Mouse (Mus musculus) liver, postnatal 0 days (tissue): ENCODE measurements around the gene Olfr588-ps1. TPM values are rescaled to one million over a fixed set of nuclear protein-coding genes. Genes with fewer than 3 reads are reported as not detected.

Experiments
- polyA plus RNA-seq: library from polyadenylated mRNA; unstranded; fragments of >200 nt; fragmentation: Nextera tagmentation; extraction: Ambion mirVana; gene quantifications from 2 replicates; pipeline ENCODE4 v1.2.1, GENCODE M21; 2015

Gene Olfr588-ps1
- polyA plus RNA-seq, 1 experiment from 2014 or later = not detected

Other genes with a start within 250 kb of the Olfr588-ps1 start
- not detected in 2 replicates for gene Olfr569, start 250.0 kb upstream of the Olfr588-ps1 start, polyA plus RNA-seq
- not detected in 2 replicates for gene Olfr570, start 246.3 kb upstream of the Olfr588-ps1 start, polyA plus RNA-seq
- not detected in 2 replicates for gene Olfr571, start 223.3 kb upstream of the Olfr588-ps1 start, polyA plus RNA-seq
- not detected in 2 replicates for gene Olfr572, start 216.5 kb upstream of the Olfr588-ps1 start, polyA plus RNA-seq
- gene Olfr573-ps1, start 198.3 kb upstream of the Olfr588-ps1 start, polyA plus RNA-seq = not detected in 2 replicates
- gene Olfr574, start 192.4 kb upstream of the Olfr588-ps1 start, polyA plus RNA-seq = not detected in 2 replicates
- not detected in 2 replicates for gene Olfr575, start 182.1 kb upstream of the Olfr588-ps1 start, polyA plus RNA-seq
- gene Olfr576, start 178.2 kb upstream of the Olfr588-ps1 start, polyA plus RNA-seq = not detected in 2 replicates
- not detected in 2 replicates for gene Olfr577, start 164.9 kb upstream of the Olfr588-ps1 start, polyA plus RNA-seq
- not detected in 2 replicates for gene Olfr578, start 151.6 kb upstream of the Olfr588-ps1 start, polyA plus RNA-seq
- gene Olfr582, start 102.9 kb upstream of the Olfr588-ps1 start, polyA plus RNA-seq = not detected in 2 replicates
- gene Olfr583, start 89.6 kb upstream of the Olfr588-ps1 start, polyA plus RNA-seq = not detected in 2 replicates
- gene Olfr584, start 59.0 kb upstream of the Olfr588-ps1 start, polyA plus RNA-seq = not detected in 2 replicates
- gene Olfr585, start 43.2 kb upstream of the Olfr588-ps1 start, polyA plus RNA-seq = not detected in 2 replicates
- gene Olfr586, start 15.2 kb upstream of the Olfr588-ps1 start, polyA plus RNA-seq = not detected in 2 replicates
- not detected in 2 replicates for gene Olfr589, start 15.5 kb downstream of the Olfr588-ps1 start, polyA plus RNA-seq
- not detected in 2 replicates for gene Olfr591, start 37.5 kb downstream of the Olfr588-ps1 start, polyA plus RNA-seq
- not detected in 2 replicates for gene Olfr592, start 43.9 kb downstream of the Olfr588-ps1 start, polyA plus RNA-seq
- gene Olfr593, start 71.0 kb downstream of the Olfr588-ps1 start, polyA plus RNA-seq = not detected in 2 replicates
- not detected in 2 replicates for gene Olfr594, start 76.1 kb downstream of the Olfr588-ps1 start, polyA plus RNA-seq
- not detected in 2 replicates for gene Usp17ld, start 111.6 kb downstream of the Olfr588-ps1 start, polyA plus RNA-seq
- gene Olfr596, start 164.8 kb downstream of the Olfr588-ps1 start, polyA plus RNA-seq = not detected in 2 replicates
- gene Olfr597, start 175.4 kb downstream of the Olfr588-ps1 start, polyA plus RNA-seq = not detected in 2 replicates
- gene Olfr598, start 182.7 kb downstream of the Olfr588-ps1 start, polyA plus RNA-seq = not detected in 2 replicates
- gene Olfr599, start 195.0 kb downstream of the Olfr588-ps1 start, polyA plus RNA-seq = not detected in 2 replicates
- not detected in 2 replicates for gene Olfr600, start 208.8 kb downstream of the Olfr588-ps1 start, polyA plus RNA-seq
- gene Olfr601, start 221.8 kb downstream of the Olfr588-ps1 start, polyA plus RNA-seq = not detected in 2 replicates
- not detected in 2 replicates for gene Olfr603, start 245.3 kb downstream of the Olfr588-ps1 start, polyA plus RNA-seq